Mouse (Mus musculus): ENCODE measurements around the gene Rasgrp2.
A peak's percentile ranks its signal among the peaks of the same experiment; 100 is the strongest.

Rasgrp2 gene

GRCm38 (mm10) chr19:6407816-6408510, 8.8 kb downstream of the Rasgrp2 start:
- DNase-seq (ENCODE audit: low spot score) = no peak

- DNase-seq (ENCODE audit: low spot score) = no peak
These were observed 9.6 kb downstream of the Rasgrp2 start for GRCm38 (mm10) chr19:6408749-6409148.

- no peak for DNase-seq (ENCODE audit: low spot score)
These were observed 10.0 kb downstream of the Rasgrp2 start for GRCm38 (mm10) chr19:6409176-6409575.

- DNase-seq (ENCODE audit: low spot score) = no peak
These were observed 10.8 kb downstream of the Rasgrp2 start for GRCm38 (mm10) chr19:6409936-6410335.

GRCm38 (mm10) chr19:6412798-6413197, 13.7 kb downstream of the Rasgrp2 start:
- DNase-seq (ENCODE audit: low spot score) = no peak

- DNase-seq (ENCODE audit: low spot score) = no peak
These were observed 16.3 kb downstream of the Rasgrp2 start for GRCm38 (mm10) chr19:6415454-6415853.

DNA sequence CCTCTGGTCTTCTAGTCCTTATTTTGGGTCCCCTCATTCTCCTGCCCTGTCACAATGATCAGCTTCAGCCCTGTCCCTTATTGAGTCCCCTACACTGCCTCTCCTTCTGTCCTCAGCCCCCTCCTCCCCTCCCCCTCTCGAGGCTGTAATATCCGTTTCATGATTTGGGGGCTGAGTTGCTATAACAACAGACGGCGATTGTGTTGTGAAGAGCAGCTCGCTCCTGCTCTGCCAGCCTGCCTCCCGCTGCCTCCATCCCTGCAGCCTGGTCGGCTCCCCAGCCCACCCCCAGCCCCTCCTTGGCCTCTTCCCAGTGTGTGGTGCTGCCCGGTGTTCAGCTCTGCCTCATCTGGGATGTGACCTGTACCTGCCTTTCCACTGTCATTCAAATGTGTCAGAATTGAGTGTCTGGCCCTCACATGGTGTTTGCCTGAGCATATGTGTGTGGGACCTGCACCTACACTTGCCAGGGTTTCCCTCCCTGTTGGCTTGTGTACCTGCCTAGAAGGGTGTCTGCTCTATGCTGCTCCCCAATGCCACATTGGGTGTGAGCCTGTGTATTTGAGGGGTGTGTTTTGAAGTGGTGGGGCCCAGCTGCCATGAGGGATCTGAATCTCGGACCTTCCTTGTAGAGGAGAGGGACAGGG, 17.1 kb downstream of the Rasgrp2 start:
- no peak for DNase-seq (ENCODE audit: low spot score)

DNA sequence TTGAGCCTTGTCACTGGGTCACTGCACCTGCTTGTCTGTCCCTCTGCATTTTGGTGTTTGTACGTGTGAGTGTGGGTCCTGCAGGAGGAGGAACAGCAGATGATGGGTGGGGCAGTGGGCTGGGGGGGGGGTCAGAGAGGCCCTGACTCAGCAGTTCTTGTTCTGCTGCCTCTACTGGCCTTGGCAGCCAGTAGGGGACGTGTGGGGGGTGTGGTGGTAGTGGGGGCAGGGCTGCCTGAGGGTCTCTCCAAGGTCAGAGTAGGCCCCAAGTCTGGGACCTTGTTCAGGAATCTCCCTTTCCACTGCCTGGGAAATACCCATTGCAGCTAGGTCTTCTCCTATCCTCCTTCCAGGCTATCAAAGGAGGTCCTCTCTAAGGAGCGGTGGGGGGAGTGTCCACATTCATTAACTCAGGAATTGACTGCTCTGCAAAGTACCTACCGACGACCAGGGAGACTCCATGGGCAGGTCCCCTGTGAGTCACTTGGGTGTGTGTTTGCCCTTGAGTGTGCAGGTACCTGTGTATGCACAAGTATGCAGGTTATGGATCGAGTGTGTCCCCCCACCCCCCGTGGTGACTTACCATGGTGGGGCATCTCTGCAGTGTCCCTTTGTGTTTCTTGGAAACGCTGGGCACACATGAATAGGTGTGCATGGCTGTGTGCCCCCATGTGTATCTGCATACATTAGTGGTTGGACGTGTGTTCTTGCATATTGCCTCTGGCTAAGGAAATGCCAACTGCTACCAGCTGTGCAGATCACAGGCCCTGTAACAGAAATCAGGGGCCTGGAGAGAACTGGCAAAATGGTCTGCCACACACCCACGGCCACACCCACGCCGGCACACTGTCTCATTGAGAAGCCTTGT, 18.0 kb downstream of the Rasgrp2 start:
- no peak for DNase-seq (ENCODE audit: low spot score)

- peak; percentile 94 for DNase-seq (ENCODE audit: low spot score)
These were observed 19.2 kb downstream of the Rasgrp2 start, which contains the start of gene Nrxn2 for GRCm38 (mm10) chr19:6418233-6418879. Nrxn2 (plus strand) TSS chr19:6418731.

DNA sequence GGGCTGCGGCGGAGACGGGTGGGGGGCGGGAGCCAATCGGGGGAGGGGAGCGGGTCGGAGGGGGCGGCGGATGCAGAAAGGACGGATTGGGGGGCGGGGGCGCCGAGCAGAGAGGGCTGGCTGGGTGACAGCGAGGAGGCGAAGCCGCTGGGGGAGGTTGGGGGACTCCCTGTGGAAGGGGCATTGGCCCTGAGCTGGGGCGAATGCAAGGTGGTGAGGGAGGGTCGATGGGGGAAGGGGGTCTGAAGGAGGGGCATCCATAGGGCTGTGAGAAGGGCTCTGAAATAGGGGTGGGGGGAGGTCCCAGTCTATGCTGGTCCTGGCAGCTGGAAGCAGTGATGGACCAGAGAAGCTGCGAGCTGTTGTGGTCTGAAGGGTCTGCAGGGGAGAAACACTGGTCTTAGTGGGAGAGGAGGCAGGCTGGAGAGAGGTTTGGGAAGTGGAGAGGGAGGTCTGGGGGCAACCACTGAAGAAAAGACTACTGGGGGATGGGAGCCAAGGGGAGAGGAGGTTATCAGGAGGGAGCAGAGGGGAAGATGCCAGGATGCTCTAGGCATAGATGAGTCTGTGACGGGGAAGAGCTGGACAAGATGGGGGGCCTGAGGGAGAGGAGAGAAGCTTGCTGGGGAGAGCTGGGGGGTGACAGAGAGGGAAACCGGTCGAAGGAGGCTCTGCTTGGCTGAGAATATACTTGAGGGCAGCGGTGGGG, 20.0 kb downstream of the Rasgrp2 start:
- no peak for DNase-seq (ENCODE audit: low spot score)

DNA sequence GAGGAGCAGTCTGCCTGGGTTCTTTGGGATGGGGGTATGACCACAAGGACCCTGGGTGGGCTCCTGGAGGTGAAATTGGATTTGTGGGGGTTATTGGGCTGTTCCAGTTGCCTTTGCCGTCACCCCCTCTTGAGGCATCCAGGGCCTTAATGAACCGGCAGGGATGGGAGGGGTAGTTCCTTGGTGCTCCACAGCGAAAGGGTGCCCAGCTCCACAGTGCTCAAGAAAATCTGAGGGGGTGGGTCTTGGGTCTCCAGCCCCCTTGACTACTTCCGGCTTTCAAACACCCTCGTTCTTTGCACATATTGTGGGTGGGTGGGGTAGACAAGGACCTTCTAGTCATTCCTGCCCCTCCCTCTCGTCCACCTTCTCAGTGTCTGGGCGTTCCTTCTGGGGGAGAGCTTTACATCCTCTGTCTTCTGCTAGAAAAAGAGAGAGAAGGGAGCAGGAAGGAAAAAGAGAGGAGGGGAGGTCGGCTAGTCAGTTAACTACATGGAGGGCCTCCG, 20.7 kb downstream of the Rasgrp2 start:
- no peak for DNase-seq (ENCODE audit: low spot score)

DNA sequence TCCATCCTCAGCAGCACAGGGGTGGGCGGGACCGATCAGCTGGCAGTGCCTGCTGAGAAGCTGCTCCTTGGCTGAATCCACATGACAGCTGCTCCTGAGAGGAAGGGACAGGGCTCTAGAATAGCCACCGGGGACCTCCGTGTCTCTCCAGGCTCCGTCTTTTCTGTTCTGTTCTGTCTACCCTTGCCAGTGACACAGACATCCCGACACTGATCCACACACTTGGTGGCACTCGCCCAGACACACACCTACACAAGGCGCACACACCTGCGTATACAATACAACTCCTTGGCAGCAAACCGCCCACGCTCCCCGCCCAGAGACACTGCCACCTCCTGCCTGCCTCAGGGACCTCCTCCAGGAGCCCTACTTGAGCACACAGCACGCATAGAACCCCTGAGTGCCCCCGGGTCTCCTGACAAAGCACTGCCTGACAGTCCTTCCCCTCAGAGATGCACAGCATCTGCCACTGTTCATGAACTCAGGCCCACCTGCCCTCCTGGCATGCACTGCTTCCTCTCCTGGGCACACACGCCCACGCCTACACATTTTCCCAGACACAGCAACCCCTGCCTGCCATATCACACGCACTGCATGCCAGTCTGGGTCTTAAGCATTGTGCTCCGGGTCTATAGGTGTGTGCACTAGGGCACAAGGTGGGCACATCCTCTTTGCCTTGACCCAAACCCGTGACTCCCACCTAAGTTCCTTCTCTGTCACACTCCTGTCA, 21.5 kb downstream of the Rasgrp2 start:
- DNase-seq (ENCODE audit: low spot score) = no peak

- DNase-seq (ENCODE audit: low spot score) = no peak
These were observed 22.1 kb downstream of the Rasgrp2 start for GRCm38 (mm10) chr19:6421211-6421590.

- no peak for DNase-seq (ENCODE audit: low spot score)
These were observed 22.9 kb downstream of the Rasgrp2 start for GRCm38 (mm10) chr19:6422014-6422413.

GRCm38 (mm10) chr19:6423241-6423640, 24.1 kb downstream of the Rasgrp2 start:
- DNase-seq (ENCODE audit: low spot score) = no peak

GRCm38 (mm10) chr19:6424137-6424881, 25.2 kb downstream of the Rasgrp2 start:
- DNase-seq (ENCODE audit: low spot score) = no peak

GRCm38 (mm10) chr19:6425595-6425994, 26.5 kb downstream of the Rasgrp2 start:
- no peak for DNase-seq (ENCODE audit: low spot score)

- DNase-seq (ENCODE audit: low spot score) = peak; percentile 80
These were observed 27.8 kb downstream of the Rasgrp2 start for GRCm38 (mm10) chr19:6426703-6427500.
